Mouse (Mus musculus) limb, embryonic 15.5 days (tissue): Measurements from ENCODE around the gene Papolg. TPM values are rescaled to one million over a fixed set of nuclear protein-coding genes. Genes with fewer than 3 reads are reported as not detected.

Experiments used
- ATAC-seq: fragments of 200-750 bp; cut with Nextera tagmentation; 2 replicates; pipeline ENCODE4 v1.8.0; 2017; ENCODE audit warnings: low read depth, moderate TSS enrichment; ENCODE audit not compliant: insufficient number of reproducible peaks, low FRiP score, low TSS enrichment
- H3K27ac ChIP-seq: fragments of 300-500 bp; sonication (generic); 2 replicates; pipeline ENCODE4 v1.5.1; 2015; ENCODE audit warnings: moderate library complexity, mild to moderate bottlenecking, inconsistent platforms
- H3K27me3 ChIP-seq: fragments of 300-500 bp; sonication (generic); 2 replicates; pipeline ENCODE4 v1.6.1; 2015; ENCODE audit warnings: inconsistent platforms
- H3K36me3 ChIP-seq: fragments of 300-500 bp; sonication (generic); 2 replicates; pipeline ENCODE4 v1.6.1; 2015; ENCODE audit warnings: inconsistent platforms
- H3K4me1 ChIP-seq: fragments of 300-500 bp; sonication (generic); 2 replicates; pipeline ENCODE4 v1.6.1; 2015; ENCODE audit warnings: inconsistent platforms
- H3K4me2 ChIP-seq: fragments of 300-500 bp; sonication (generic); 2 replicates; pipeline ENCODE4 v1.6.1; 2015; ENCODE audit warnings: mild to moderate bottlenecking, inconsistent platforms
- H3K4me3 ChIP-seq: fragments of 300-500 bp; sonication (generic); 2 replicates; pipeline ENCODE4 v1.5.1; 2015; ENCODE audit warnings: mild to moderate bottlenecking, inconsistent platforms
- H3K9ac ChIP-seq: fragments of 300-500 bp; sonication (generic); 2 replicates; pipeline ENCODE4 v1.6.1; 2015; ENCODE audit warnings: inconsistent platforms
- H3K9me3 ChIP-seq: fragments of 300-500 bp; sonication (generic); 2 replicates; pipeline ENCODE4 v1.6.1; 2016; ENCODE audit warnings: inconsistent platforms
- WGBS: fragments of 180-500 bp; shearing (Covaris S2); methylation state at CpG from one replicate; pipeline ENCODE4 v1.1.7; 2015; 5-methylcytosine and 5-hydroxymethylcytosine counted together
- polyA plus RNA-seq: library from polyadenylated mRNA; unstranded; fragments of >200 nt; fragmentation: Nextera tagmentation; extraction: Ambion mirVana; gene quantifications from 2 replicates; pipeline ENCODE4 v1.2.1, GENCODE M21; 2015

Papolg gene
- polyA plus RNA-seq, 1 experiment from 2014 or later: 14.4 TPM

DNA sequence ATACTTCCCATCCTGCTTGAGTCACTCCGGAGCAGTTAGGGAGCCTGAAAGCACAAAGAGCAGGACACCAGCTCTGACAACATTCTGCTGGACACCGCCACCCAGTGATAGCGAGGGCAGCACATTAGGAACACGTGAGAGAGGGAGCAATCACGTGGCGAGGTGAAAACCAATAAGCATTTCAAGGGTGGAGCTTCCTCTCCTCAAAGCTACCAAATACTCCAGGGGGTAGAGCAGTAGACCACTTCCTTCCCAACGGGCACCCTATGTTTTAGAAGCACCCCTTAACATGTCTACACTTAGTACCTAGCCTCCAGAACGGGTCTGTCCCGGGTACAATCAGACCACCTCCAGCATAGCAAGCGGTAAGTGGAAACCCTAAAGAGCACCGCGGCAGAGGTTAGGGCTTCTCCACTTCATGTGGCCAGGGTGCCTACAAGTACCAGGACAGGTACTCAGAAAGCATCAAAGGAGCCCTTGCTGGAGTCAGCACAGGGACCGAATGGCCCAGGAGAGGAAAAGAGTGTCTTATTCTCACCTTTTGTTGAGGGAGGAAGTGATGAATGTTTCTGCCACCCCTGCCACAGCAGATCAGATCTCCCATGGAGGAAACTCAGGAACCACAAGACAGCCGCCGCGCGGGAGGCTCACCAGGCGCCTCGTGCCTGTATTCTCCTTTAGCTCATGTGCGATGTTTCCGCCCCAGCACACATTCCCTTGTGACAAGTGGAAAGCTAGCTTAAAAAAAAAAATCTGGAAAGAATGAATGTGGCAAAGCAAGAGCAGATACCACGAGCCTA, 48.8 kb downstream of the Papolg start:
- H3K27ac ChIP-seq: no peak overlapping the region
- no peak overlapping the region for H3K9ac ChIP-seq
- no peak for ATAC-seq
- no peak overlapping the region for H3K4me2 ChIP-seq
- 63% methylated on average over 22 of the region's 22 CpGs for WGBS
- no peaks in the 10 kb centered on the region for H3K27me3 ChIP-seq
- H3K4me3 ChIP-seq: no peak overlapping the region
- no peaks in the 10 kb centered on the region for H3K9me3 ChIP-seq
- no peaks in the 10 kb centered on the region for H3K36me3 ChIP-seq
- no peaks in the 10 kb centered on the region for H3K4me1 ChIP-seq

- ATAC-seq: no peak
- Histone ChIP-seq H3K27ac (no peak overlapping the region), H3K9ac (no peak overlapping the region), H3K4me2 (no peak overlapping the region), H3K36me3 (no peaks in the 10 kb centered on the region), H3K27me3 (no peaks in the 10 kb centered on the region), H3K9me3 (no peaks in the 10 kb centered on the region), H3K4me1 (no peaks in the 10 kb centered on the region), H3K4me3 (no peak overlapping the region)
- 79% methylated on average over 3 of the region's 3 CpGs for WGBS
Observed at GRCm38 (mm10) chr11:23823244-23823643, 71.8 kb downstream of the Papolg start.

DNA sequence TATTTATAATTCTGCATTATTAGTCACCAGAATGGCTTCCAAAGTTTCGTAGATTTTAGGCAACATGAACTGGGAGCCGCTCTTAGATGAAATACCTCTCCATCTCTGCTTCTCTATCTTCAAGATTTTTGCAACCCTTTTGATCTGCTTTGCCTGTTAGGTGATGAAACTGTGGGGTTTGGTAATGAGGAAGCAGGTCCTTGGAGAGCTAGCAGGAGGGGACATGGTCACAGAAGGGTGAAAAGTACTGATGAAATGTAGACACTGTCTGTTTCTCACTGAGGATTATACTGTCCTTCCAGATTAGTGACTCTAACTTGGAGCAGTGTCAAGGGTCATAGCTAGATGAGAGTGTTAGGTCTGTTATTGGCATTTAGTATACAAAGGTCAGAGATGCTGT, 73.4 kb downstream of the Papolg start:
- Histone ChIP-seq H3K4me1 (no peaks in the 10 kb centered on the region), H3K27me3 (no peaks in the 10 kb centered on the region), H3K4me3 (no peak overlapping the region), H3K27ac (no peak overlapping the region), H3K36me3 (no peaks in the 10 kb centered on the region), H3K9ac (no peak overlapping the region), H3K9me3 (no peaks in the 10 kb centered on the region), H3K4me2 (no peak overlapping the region)
- no peak for ATAC-seq
- WGBS: 87% methylated on average over 2 of the region's 2 CpGs

DNA sequence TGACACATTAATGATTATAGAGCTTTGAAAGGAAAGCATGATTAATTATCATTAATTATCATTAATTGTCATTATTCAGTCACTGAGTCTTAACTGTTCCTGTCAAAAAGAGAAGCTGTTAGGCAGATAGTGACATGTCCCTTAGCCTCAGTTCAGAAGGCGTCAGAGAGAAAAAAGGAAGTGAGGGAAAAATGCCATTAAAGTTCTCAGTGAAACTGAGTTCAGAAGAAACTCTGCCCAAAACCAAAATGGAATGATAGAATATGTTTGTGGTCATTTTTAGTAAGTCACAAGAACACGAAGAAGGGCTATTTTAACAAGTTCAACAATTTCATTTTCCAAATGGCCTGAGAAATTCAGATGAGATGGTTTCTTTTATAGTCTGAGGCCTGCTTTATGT, 74.1 kb downstream of the Papolg start:
- no peaks in the 10 kb centered on the region for H3K9me3 ChIP-seq
- no peaks in the 10 kb centered on the region for H3K4me1 ChIP-seq
- H3K27me3 ChIP-seq: no peaks in the 10 kb centered on the region
- H3K4me2 ChIP-seq: no peak overlapping the region
- H3K27ac ChIP-seq: no peak overlapping the region
- ATAC-seq: no peak
- H3K4me3 ChIP-seq: no peak overlapping the region
- 68% methylated on average over 2 of the region's 2 CpGs for WGBS
- no peak overlapping the region for H3K9ac ChIP-seq
- no peaks in the 10 kb centered on the region for H3K36me3 ChIP-seq

- WGBS: 68% methylated on average over 1 of the region's 1 CpGs
- H3K27ac ChIP-seq: no peak overlapping the region
- H3K4me2 ChIP-seq: no peak overlapping the region
- H3K4me3 ChIP-seq: no peak overlapping the region
- ATAC-seq: no peak
- H3K36me3 ChIP-seq: no peaks in the 10 kb centered on the region
- no peaks in the 10 kb centered on the region for H3K9me3 ChIP-seq
- H3K4me1 ChIP-seq: no peaks in the 10 kb centered on the region
- H3K27me3 ChIP-seq: no peaks in the 10 kb centered on the region
- no peak overlapping the region for H3K9ac ChIP-seq
Observed at GRCm38 (mm10) chr11:23818745-23819144, 76.3 kb downstream of the Papolg start.

Other genes starting within 250 kb of the Papolg start
- gene Pus10, start 229.6 kb downstream of the Papolg start, polyA plus RNA-seq: 23.8 and 23.9 TPM in 2 replicates
- 33.4 and 35.5 TPM in 2 replicates for gene Pex13, start 229.3 kb downstream of the Papolg start, polyA plus RNA-seq
- 1.4 and 1.5 TPM in 2 replicates for gene Rel, start 124.3 kb downstream of the Papolg start, polyA plus RNA-seq
- 0.20 TPM in 1 of 2 replicates, not detected in the other for gene A830031A19Rik, start 179.8 kb upstream of the Papolg start, polyA plus RNA-seq
- 52.1 and 60.9 TPM in 2 replicates for gene Bcl11a, start 182.8 kb upstream of the Papolg start, polyA plus RNA-seq